In genomic region chr9:42548981-42549380, GRCm38 (mm10) we compare ENCODE assay signal across 24 mouse cellular contexts. TPM values are rescaled to one million over a fixed set of nuclear protein-coding genes. Genes with fewer than 3 reads are reported as not detected.
DNase-seq lines count a peak whose midpoint lies in the region; ATAC-seq and TF ChIP-seq lines count a peak whose summit lies in the region.
"Had no signal": no experiment of that assay in that cellular context is flagged by ENCODE, and none has a peak within 500 bp of the region (broad histone marks: within the 10 kb centered on the region; RNA-seq: fewer than 3 reads in every experiment).

No protein-coding gene starts in this region.

- H3K4me1 ChIP-seq in forebrain, postnatal 0 days (ENCODE audit: insufficient read depth) = no peaks in the 10 kb centered on the region; the same call in 1 of the 2 replicates
- peaks cover 5% of the 10 kb centered on the region for H3K4me1 ChIP-seq in forebrain, embryonic 12.5 days
- H3K4me1 ChIP-seq in thymus, adult 2 months (replicated peaks; ENCODE audit: control insufficient read depth, insufficient read depth, low read length) = no peaks in the 10 kb centered on the region
- H3K4me1 ChIP-seq: embryonic facial prominence, embryonic 12.5 days; embryonic facial prominence, embryonic 15.5 days; intestine, embryonic 15.5 days had no signal

- H3K27me3 ChIP-seq in forebrain, postnatal 0 days (ENCODE audit: insufficient read depth, low read length) = no peaks in the 10 kb centered on the region
- H3K27me3 ChIP-seq in forebrain, embryonic 12.5 days = peaks cover 4% of the 10 kb centered on the region; the same call in 1 of the 2 replicates
- no peaks in the 10 kb centered on the region for H3K27me3 ChIP-seq in thymus, adult 2 months (ENCODE audit: control insufficient read depth, insufficient read depth, low read length)
- H3K27me3 ChIP-seq: embryonic facial prominence, embryonic 12.5 days; embryonic facial prominence, embryonic 15.5 days; forebrain, embryonic 15.5 days; intestine, embryonic 15.5 days had no signal

- DNase-seq in cerebellum, postnatal 10 days = peak; percentile 30 to 38
- no peak for DNase-seq in cerebellum, adult 8-10 months
- peak; percentile 48 for DNase-seq in forebrain, postnatal 0 days
- DNase-seq in layer of hippocampus, adult 2 months (ENCODE audit: low spot score in 2 of 2) = no peak
- DNase-seq in layer of hippocampus, adult 8-10 months (ENCODE audit: low spot score in 2 of 2) = no peak
- DNase-seq in thymus, postnatal 4 days = peak; percentile 27
- DNase-seq in thymus, adult 2 months = no peak
- DNase-seq: adrenal gland, postnatal 10 days; adrenal gland, postnatal 36 days; cerebellum, adult 11-12 months; cerebellum, adult 9-10 months; cerebellum, postnatal 25 days; gastrocnemius, adult 2 months; gastrocnemius, postnatal 14 days; heart, adult 11 months; kidney, adult 11 months had no signal

- TF ChIP-seq POLR2A in thymus, adult 2 months (IDR thresholded peaks at IDR 0.05; ENCODE audit: control insufficient read depth, extremely low read depth, insufficient read depth, low read length, poor library complexity) = no peak

- no peaks in the 10 kb centered on the region for H3K9me3 ChIP-seq in forebrain, postnatal 0 days (ENCODE audit: low read length)
- no peaks in the 10 kb centered on the region for H3K9me3 ChIP-seq in forebrain, embryonic 12.5 days
- H3K9me3 ChIP-seq: embryonic facial prominence, embryonic 12.5 days; embryonic facial prominence, embryonic 15.5 days; forebrain, embryonic 15.5 days; intestine, embryonic 15.5 days had no signal

- 35% methylated on average over 7 of the region's 7 CpGs for WGBS in forebrain, postnatal 0 days
- WGBS in forebrain, embryonic 12.5 days = 69% methylated on average over 7 of the region's 7 CpGs
- 70% methylated on average over 7 of the region's 7 CpGs for WGBS in thymus, adult 2 months

- no peak overlapping the region for H3K27ac ChIP-seq in forebrain, postnatal 0 days (ENCODE audit: low read depth, low read length)
- no peak overlapping the region for H3K27ac ChIP-seq in forebrain, embryonic 12.5 days
- 0 out of 2 replicates have a peak overlapping the region, but pooled peaks have one; percentile 2 for H3K27ac ChIP-seq in layer of hippocampus, adult 2 months
- H3K27ac ChIP-seq in thymus, adult 2 months (ENCODE audit: control insufficient read depth, insufficient read depth, low read length) = no peak overlapping the region
- H3K27ac ChIP-seq: embryonic facial prominence, embryonic 12.5 days; embryonic facial prominence, embryonic 15.5 days; forebrain, embryonic 15.5 days; gastrocnemius, adult 2 months; hindbrain, embryonic 14.5 days; intestine, embryonic 15.5 days had no signal

- H3K4me3 ChIP-seq in forebrain, postnatal 0 days (ENCODE audit: low read depth, low read length) = no peak overlapping the region
- H3K4me3 ChIP-seq in forebrain, embryonic 12.5 days (replicated peaks) = no peak overlapping the region
- H3K4me3 ChIP-seq in layer of hippocampus, adult 2 months = no peak overlapping the region
- H3K4me3 ChIP-seq in thymus, adult 2 months (ENCODE audit: control insufficient read depth, insufficient read depth, low read length) = no peak overlapping the region
- H3K4me3 ChIP-seq: embryonic facial prominence, embryonic 12.5 days; embryonic facial prominence, embryonic 15.5 days; forebrain, embryonic 15.5 days; gastrocnemius, adult 2 months; intestine, embryonic 15.5 days had no signal

- no peak overlapping the region for H3K9ac ChIP-seq in forebrain, postnatal 0 days
- H3K9ac ChIP-seq in forebrain, embryonic 12.5 days = no peak overlapping the region
- H3K9ac ChIP-seq: embryonic facial prominence, embryonic 12.5 days; embryonic facial prominence, embryonic 15.5 days; forebrain, embryonic 15.5 days; hindbrain, embryonic 14.5 days; intestine, embryonic 15.5 days had no signal

- no peaks in the 10 kb centered on the region for H3K36me3 ChIP-seq in forebrain, postnatal 0 days (ENCODE audit: insufficient read depth)
- H3K36me3 ChIP-seq in forebrain, embryonic 12.5 days (replicated peaks) = no peaks in the 10 kb centered on the region
- H3K36me3 ChIP-seq in thymus, adult 2 months (ENCODE audit: control insufficient read depth, insufficient read depth, low read length) = no peaks in the 10 kb centered on the region
- H3K36me3 ChIP-seq: embryonic facial prominence, embryonic 12.5 days; embryonic facial prominence, embryonic 15.5 days; forebrain, embryonic 15.5 days; intestine, embryonic 15.5 days had no signal

- ATAC-seq in forebrain, postnatal 0 days = peak; percentile 29; the same call in 1 of the 2 replicates
- no peak for ATAC-seq in forebrain, embryonic 12.5 days (ENCODE audit: low FRiP score)
- ATAC-seq: intestine, embryonic 15.5 days; Patski had no signal

- TF ChIP-seq CTCF in forebrain, postnatal 0 days (IDR thresholded peaks at IDR 0.05; ENCODE audit: low read depth) = peak; percentile 3; the same call in 1 of the 2 replicates
- no peak for TF ChIP-seq CTCF in layer of hippocampus, adult 2 months (conservative IDR thresholded peaks at IDR 0.05)
- TF ChIP-seq CTCF in thymus, adult 2 months (IDR thresholded peaks at IDR 0.05; ENCODE audit: borderline replicate concordance, control insufficient read depth, extremely low read depth, insufficient read depth, low read length, poor library complexity) = no peak

- no peak overlapping the region for H3K4me2 ChIP-seq in forebrain, postnatal 0 days (ENCODE audit: low read depth)
- no peak overlapping the region for H3K4me2 ChIP-seq in forebrain, embryonic 12.5 days
- H3K4me2 ChIP-seq: embryonic facial prominence, embryonic 12.5 days; embryonic facial prominence, embryonic 15.5 days; forebrain, embryonic 15.5 days; heart, embryonic 11.5 days; hindbrain, embryonic 14.5 days; intestine, embryonic 15.5 days had no signal

RNA-seq across cellular contexts. Expression of gene Tbcel, which starts 41.4 kb away (rescaled TPM):
- 16.6 and 24.8 TPM in 2 replicates for total RNA-seq in forebrain, postnatal 0 days (2014; rRNA removed)
- 2.1 and 3.2 TPM in 2 replicates for polyA plus RNA-seq in forebrain, postnatal 0 days (2015; fragmentation: Nextera tagmentation; extraction: Ambion mirVana)
- polyA plus RNA-seq in forebrain, embryonic 12.5 days (2016; fragmentation: Nextera tagmentation; extraction: Ambion mirVana) = 4.9 and 6.1 TPM in 2 replicates
- 10 to 100 TPM; 57.9 to 61.0 TPM for total RNA-seq in layer of hippocampus, adult 2 months (2021)
- 10 to 100 TPM; 49.7 to 60.5 (median 54.2) TPM for total RNA-seq in layer of hippocampus, adult 8-10 months (2022)
- 22.8 TPM in 2 replicates for polyA plus RNA-seq in thymus, adult 2 months (2012; rRNA removed)

Comparison
In these comparisons a context has a peak if more than half of its experiments do, and no peak if none do; other contexts are left out.
1. DNase-seq: peak in cerebellum, postnatal 10 days (2 of 2), forebrain, postnatal 0 days (single experiment) and thymus, postnatal 4 days (single experiment); none in cerebellum, adult 8-10 months (single experiment), layer of hippocampus, adult 2 months (0 of 2), layer of hippocampus, adult 8-10 months (0 of 2) and thymus, adult 2 months (single experiment).